Mouse (Mus musculus) kidney, adult 2 months (tissue): ENCODE results near the gene Arid4b. TPM values are rescaled to one million over a fixed set of nuclear protein-coding genes. Genes with fewer than 3 reads are reported as not detected.

Experiments used
- DNase-seq: peaks from one replicate; pipeline ENCODE4 v3.0.0; 2021
- H3K27ac ChIP-seq: fragments of 200-500 bp; 2 replicates; pipeline ENCODE4 v1.5.1; 2012; ENCODE audit warnings: low read depth, low read length, control low read depth, inconsistent platforms; ENCODE audit not compliant: insufficient read depth
- H3K27me3 ChIP-seq: fragments of 200-500 bp; replicated peaks from 2 replicates; pipeline ENCODE4 v1.6.1; 2012; ENCODE audit warnings: mild to moderate bottlenecking, moderate library complexity, low read length, inconsistent platforms; ENCODE audit not compliant: control insufficient read depth, insufficient read depth
- H3K36me3 ChIP-seq: fragments of 200-500 bp; 2 replicates; pipeline ENCODE4 v1.6.1; 2012; ENCODE audit warnings: mild to moderate bottlenecking, moderate library complexity, low read length, inconsistent platforms; ENCODE audit not compliant: control insufficient read depth, insufficient read depth
- H3K4me1 ChIP-seq: fragments of 200-500 bp; 2 replicates; pipeline ENCODE4 v1.6.1; 2011; ENCODE audit warnings: low read length; ENCODE audit not compliant: control insufficient read depth, insufficient read depth
- H3K4me3 ChIP-seq: fragments of 200-500 bp; 2 replicates; pipeline ENCODE4 v1.5.1; 2011; ENCODE audit warnings: mild to moderate bottlenecking, low read depth, low read length, control low read depth; ENCODE audit not compliant: insufficient read depth
- CTCF ChIP-seq: fragments of 200-500 bp; conservative IDR thresholded peaks from 2 replicates; pipeline ENCODE4 v1.5.1; 2011; ENCODE audit warnings: low read depth, mild to moderate bottlenecking, control low read depth, low read length, moderate library complexity, mixed read lengths; ENCODE audit not compliant: insufficient read depth, insufficient read length
- POLR2A ChIP-seq: fragments of 200-500 bp; IDR thresholded peaks from one replicate; pipeline ENCODE4 v1.6.1; 2011; ENCODE audit warnings: low read depth, low read length, control low read depth
- WGBS: fragments of 180-500 bp; shearing (Covaris S2); methylation state at CpG from one replicate; pipeline ENCODE4 v1.1.7; 2018; 5-methylcytosine and 5-hydroxymethylcytosine counted together
- polyA plus RNA-seq: library from polyadenylated mRNA; depleted of rRNA; stranded (reverse); fragments of >200 nt; gene quantifications from 2 replicates; pipeline ENCODE4 v1.2.3, GENCODE M21; 2012; rRNA removed

The Arid4b gene
- polyA plus RNA-seq, 1 experiment, result 4.0 TPM

DNA sequence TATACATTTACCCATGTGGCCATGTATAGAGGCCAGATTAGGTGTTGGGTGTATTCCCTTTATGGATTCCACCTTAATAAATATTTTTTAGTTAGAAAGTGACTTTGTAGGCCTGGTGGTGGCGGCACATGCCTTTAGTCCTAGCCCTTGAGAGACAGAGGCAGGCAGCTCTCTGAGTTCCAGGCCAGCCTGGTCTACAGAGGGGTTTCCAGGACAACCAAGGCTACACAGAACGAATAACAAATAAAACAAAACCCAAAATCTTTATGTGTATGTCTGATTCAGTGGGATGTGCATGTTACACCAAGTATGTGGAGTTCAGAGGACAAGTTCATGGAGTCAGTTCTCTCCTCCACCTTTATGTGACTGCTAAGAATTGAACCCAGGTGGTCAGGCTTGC is 52.8 kb downstream of the Arid4b start:
- Histone ChIP-seq H3K4me3 (no peak overlapping the region), H3K4me1 (no peaks in the 10 kb centered on the region), H3K27me3 (no peaks in the 10 kb centered on the region), H3K27ac (no peak overlapping the region), H3K36me3 (no peaks in the 10 kb centered on the region)
- DNase-seq, result no peak
- 97% methylated on average over 2 of the region's 2 CpGs for WGBS
- TF ChIP-seq CTCF, result no peak
- no peak for TF ChIP-seq POLR2A

DNA sequence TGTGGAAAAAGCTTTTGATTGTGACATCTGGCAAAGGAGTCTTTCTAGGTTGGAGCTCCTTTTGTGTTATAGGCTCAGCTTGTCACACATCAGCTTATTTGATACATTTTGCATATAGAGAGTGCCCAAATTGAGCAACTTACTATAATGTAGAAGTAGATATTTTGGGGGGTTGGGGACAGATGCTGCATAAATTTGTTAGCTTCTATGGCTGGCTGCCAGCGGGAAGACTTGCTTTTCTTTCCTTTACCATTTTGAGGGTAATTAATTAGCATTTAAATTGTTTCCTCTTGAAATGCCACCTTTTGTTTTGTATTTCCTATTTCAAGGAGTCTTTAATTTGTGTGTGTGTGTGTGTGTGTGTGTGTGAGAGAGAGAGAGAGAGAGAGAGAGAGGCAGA is 68.6 kb downstream of the Arid4b start:
- TF ChIP-seq POLR2A (no peak), CTCF (no peak)
- WGBS, result 78% methylated on average over 1 of the region's 1 CpGs
- H3K27ac ChIP-seq, result no peak overlapping the region
- H3K36me3 ChIP-seq, result peaks cover 2% of the 10 kb centered on the region; the same call in 1 of the 2 replicates
- H3K4me1 ChIP-seq, result no peaks in the 10 kb centered on the region
- H3K27me3 ChIP-seq, result no peaks in the 10 kb centered on the region
- H3K4me3 ChIP-seq, result no peak overlapping the region
- DNase-seq, result no peak

DNA sequence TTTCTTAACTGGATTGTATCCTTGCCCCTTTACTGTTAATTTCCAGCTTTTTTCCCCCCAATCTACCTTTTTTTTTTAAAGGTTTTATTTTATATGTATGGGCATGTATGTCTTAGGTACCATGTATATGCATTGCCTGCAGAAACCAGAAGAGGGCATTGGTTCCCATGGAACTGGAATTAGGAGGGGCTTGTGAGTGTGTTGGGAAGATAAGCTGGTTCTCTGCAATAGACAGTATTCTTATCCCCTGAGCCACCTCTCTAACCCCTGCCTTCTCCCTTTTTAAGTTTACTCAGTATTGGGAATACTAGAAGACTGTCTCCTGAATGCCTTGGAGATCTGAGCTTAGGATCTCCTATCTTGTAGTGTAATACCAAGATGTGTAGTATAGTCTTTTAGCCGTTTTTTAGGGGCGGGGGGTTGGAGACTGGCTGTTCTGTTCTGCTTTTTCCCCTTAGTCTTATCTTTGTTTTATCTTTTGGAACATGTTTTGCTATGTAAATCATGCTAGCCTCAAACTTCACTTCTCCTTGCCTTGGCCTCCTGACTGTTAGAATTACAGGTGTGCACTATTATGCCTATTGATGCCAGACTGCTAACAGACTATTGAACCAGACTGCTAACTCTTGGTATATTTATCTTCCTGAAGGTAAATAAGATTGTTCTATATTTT is 79.4 kb downstream of the Arid4b start:
- no peaks in the 10 kb centered on the region for H3K4me1 ChIP-seq
- no peaks in the 10 kb centered on the region for H3K27me3 ChIP-seq
- H3K27ac ChIP-seq, result no peak overlapping the region
- TF ChIP-seq POLR2A (no peak), CTCF (no peak)
- DNase-seq, result no peak
- peaks cover 1% of the 10 kb centered on the region; the same call in 1 of the 2 replicates for H3K36me3 ChIP-seq
- no peak overlapping the region for H3K4me3 ChIP-seq
- 88% methylated on average over 2 of the region's 2 CpGs for WGBS

DNA sequence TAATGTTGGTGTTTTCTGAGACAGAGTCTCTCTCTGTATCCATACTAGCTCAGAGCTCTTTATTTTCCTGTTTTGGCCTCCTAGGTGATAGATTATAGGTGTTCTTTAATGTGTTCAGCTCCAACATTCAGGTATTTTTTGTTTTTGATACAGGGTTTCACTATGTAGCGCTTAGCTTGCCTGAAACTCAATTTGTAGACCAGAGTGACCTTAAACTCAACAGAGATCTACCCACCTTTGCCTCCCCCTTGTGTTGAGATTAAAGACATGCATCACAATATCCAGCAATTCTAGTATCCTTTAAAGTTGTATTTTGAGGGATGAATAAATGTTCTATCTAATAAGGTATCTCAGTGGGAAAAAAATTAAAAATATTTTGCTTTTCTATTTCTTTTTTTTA is 115.0 kb downstream of the Arid4b start:
- WGBS, result 65% methylated on average over 1 of the region's 1 CpGs
- peak; percentile 12 for DNase-seq
- Histone ChIP-seq H3K4me3 (no peak overlapping the region), H3K27me3 (no peaks in the 10 kb centered on the region), H3K27ac (no peak overlapping the region), H3K4me1 (no peaks in the 10 kb centered on the region), H3K36me3 (peaks cover 1% of the 10 kb centered on the region; the same call in 1 of the 2 replicates)
- TF ChIP-seq POLR2A, result no peak
- no peak for TF ChIP-seq CTCF

DNA sequence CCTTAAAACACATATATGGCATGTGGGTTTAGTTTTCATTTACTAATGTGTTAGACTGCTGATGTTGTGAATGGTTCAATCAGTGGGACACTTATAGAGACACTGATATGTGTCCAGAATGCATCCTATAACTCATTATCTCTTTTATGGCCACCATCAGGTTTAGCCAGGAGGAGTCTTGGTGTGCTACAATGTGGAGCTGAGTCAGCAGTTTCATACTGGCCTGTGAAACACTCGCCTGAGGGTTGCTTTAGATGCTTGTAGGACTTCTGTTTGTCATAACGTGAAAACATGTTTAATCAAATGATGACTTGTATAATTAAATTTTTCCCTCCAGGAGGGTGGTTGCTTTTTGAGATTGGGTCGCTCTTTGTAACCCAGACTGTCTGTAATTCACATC is 116.6 kb downstream of the Arid4b start:
- 82% methylated on average over 3 of the region's 3 CpGs for WGBS
- Histone ChIP-seq H3K36me3 (peaks cover 1% of the 10 kb centered on the region; the same call in 1 of the 2 replicates), H3K4me1 (no peaks in the 10 kb centered on the region), H3K4me3 (no peak overlapping the region), H3K27me3 (no peaks in the 10 kb centered on the region), H3K27ac (no peak overlapping the region)
- TF ChIP-seq CTCF, result no peak
- no peak for DNase-seq

DNA sequence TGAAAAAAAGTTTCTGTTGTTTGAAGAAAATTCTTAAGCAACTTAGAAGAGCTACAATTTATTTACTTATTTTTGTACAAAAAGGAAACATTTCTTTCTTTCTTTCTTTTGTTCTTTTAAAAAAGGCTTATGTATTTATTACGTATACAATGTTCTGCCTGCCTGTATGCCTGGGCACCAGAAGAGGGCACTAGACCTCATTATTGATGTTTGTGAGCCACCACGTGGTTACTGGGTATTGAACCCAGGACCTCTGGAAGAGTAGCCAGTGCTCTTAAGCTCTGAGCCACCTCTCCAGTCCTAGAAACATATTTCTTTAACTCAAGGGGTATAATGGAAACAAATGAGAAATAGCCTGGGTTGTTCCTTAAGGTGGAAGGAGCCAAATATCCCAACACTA is 182.9 kb downstream of the Arid4b start:
- Histone ChIP-seq H3K27me3 (no peaks in the 10 kb centered on the region), H3K4me1 (no peaks in the 10 kb centered on the region), H3K27ac (no peak overlapping the region), H3K36me3 (no peaks in the 10 kb centered on the region), H3K4me3 (no peak overlapping the region)
- DNase-seq, result no peak
- 46% methylated on average over 2 of the region's 2 CpGs for WGBS
- TF ChIP-seq POLR2A (no peak), CTCF (no peak)

Other genes starting within 250 kb of the Arid4b start
- gene B3galnt2, start 108.8 kb upstream of the Arid4b start, polyA plus RNA-seq, result 17.4 and 25.8 TPM in 2 replicates
- 15.1 and 15.3 TPM in 2 replicates for gene Tbce, start 23.6 kb upstream of the Arid4b start, polyA plus RNA-seq
- 9.9 and 13.8 TPM in 2 replicates for gene Ggps1, start 256 bp downstream of the Arid4b start, polyA plus RNA-seq